Mouse (Mus musculus): ENCODE measurements around the gene Snrpc. TPM values are rescaled to one million over a fixed set of nuclear protein-coding genes. Genes with fewer than 3 reads are reported as not detected.

Gene Snrpc
- polyA plus RNA-seq, 1 experiment from 2014 or later = 245 TPM

DNA sequence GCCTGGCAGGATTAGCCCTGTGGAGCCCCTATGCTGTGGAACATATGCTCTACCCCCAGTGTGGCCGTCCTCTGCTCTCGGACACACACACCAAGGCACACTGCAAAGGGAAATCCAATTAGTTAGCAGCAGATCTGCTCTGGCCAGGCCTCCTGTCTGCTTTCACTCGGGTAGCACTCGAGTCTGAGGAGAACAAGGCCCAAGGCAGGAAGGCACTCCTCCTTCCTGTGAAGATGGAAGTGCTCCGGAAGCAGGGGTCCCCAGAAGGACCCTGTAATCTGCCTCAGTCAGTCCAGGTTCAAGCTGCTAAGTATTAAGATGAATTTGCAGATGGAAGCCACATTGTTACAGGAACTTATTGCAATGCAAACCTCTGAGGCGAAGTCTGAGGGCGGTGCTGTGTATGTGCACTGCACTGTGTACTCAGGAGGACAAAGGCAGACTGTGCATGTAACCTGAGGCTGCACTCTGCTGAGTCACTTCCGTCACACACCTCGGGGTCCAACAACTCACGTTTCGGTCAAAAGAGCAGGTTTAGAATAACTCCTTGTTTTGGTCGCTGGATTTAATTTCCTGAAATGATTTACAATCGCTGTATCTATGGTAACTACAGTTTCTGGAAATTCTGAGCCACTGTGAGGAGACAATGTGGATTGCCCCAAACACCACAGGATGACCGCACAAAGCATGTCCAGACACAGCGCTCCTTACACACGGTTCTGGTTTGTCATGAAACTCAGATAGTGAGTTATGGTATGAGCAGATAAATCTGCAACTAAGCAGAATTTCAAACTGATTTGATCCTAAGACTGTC, 38.0 kb upstream of the Snrpc start:
- 23% methylated on average over 16 of the region's 16 CpGs for WGBS
- no peaks in the 10 kb centered on the region for H3K27me3 ChIP-seq (ENCODE audit: control insufficient read depth, insufficient read depth, low read length)
- H3K4me1 ChIP-seq (ENCODE audit: control insufficient read depth, insufficient read depth, low read length) = peaks cover 35% of the 10 kb centered on the region
- H3K36me3 ChIP-seq (ENCODE audit: control insufficient read depth, insufficient read depth, low read length) = no peaks in the 10 kb centered on the region
- peak; percentile 84 for ATAC-seq (ENCODE audit: insufficient read depth, low FRiP score)
- H3K9ac ChIP-seq (ENCODE audit: low read length) = peak overlapping the region; percentile 60
- peak overlapping the region; percentile 40 for H3K4me2 ChIP-seq (ENCODE audit: low read depth, low read length)
- H3K27ac ChIP-seq (ENCODE audit: low read length) = peak overlapping the region; percentile 97
- H3K9me3 ChIP-seq (replicated peaks; ENCODE audit: control insufficient read depth, low read length) = no peaks in the 10 kb centered on the region
- no peak overlapping the region for H3K4me3 ChIP-seq (replicated peaks; ENCODE audit: low read length)

DNA sequence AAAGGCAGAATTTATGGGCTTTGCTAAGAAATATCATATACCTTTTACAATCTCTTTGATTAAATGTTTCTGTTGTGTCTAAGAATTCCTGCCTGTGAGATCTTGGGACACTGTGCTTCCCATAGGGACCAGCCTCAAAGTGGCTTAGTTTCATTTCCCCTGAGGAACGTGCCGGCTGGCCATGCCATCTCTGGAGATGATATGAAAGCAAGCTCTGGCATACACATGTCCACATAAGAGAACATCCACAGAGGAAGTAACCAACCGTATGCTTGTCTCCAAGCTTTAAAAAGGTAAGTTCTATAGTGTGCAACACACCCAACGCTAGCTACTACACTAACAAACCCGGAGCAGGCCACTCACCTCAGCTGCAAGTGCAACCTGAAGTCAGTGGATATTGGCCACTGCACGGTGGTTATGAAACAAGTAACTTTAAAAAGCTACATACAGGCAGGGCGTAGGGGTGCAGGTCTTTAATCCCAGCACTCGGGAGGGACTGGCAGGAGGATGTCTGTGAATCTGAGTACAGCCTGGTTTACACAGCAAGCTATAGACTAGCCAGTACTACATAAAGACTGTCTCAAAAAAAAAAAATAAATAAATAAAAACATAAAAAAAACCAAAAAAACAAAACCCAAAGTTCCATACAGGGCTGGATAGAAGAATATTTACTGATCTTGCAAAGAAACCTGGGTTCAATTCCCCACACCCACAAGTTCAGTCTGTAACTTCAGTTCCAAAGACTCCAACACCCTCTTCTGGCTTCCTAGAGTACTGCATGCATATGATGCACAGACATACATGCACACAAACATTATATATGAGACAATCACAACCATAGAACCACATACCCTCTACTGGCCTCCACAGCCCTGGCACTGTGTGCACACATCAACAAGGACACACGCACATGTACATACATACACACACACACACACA, 37.0 kb upstream of the Snrpc start:
- Histone ChIP-seq H3K4me2 (ENCODE audit: low read depth, low read length) (no peak overlapping the region; the same call in 1 of the 2 replicates), H3K4me1 (ENCODE audit: control insufficient read depth, insufficient read depth, low read length) (peaks cover 35% of the 10 kb centered on the region), H3K36me3 (ENCODE audit: control insufficient read depth, insufficient read depth, low read length) (no peaks in the 10 kb centered on the region), H3K9ac (ENCODE audit: low read length) (peak overlapping the region; percentile 7; the same call in 1 of the 2 replicates), H3K4me3 (replicated peaks; ENCODE audit: low read length) (no peak overlapping the region), H3K9me3 (replicated peaks; ENCODE audit: control insufficient read depth, low read length) (no peaks in the 10 kb centered on the region), H3K27me3 (ENCODE audit: control insufficient read depth, insufficient read depth, low read length) (no peaks in the 10 kb centered on the region), H3K27ac (ENCODE audit: low read length) (peak overlapping the region; percentile 86)
- WGBS = 66% methylated on average over 9 of the region's 9 CpGs
- ATAC-seq (ENCODE audit: insufficient read depth, low FRiP score) = no peak

DNA sequence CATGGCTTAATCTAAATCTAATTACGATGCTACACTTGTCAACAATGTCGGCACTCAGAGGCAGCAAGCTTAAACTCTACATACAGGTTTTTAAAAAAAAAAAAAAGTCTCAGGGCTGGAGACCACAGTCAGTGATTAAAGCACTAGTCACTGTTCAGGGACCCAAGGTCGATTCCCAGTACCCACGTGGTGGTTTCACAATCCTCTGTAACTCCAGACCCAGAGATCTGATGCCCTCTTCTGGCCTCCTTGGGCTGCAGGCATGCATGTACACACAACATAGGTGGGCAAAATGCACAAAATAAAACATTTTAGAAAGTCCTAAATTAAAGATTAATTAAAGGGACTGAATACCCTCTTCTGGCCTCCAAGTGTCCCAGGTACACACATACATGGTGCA, 34.2 kb upstream of the Snrpc start:
- Histone ChIP-seq H3K4me2 (ENCODE audit: low read depth, low read length) (no peak overlapping the region), H3K9ac (ENCODE audit: low read length) (no peak overlapping the region), H3K9me3 (replicated peaks; ENCODE audit: control insufficient read depth, low read length) (no peaks in the 10 kb centered on the region), H3K36me3 (ENCODE audit: control insufficient read depth, insufficient read depth, low read length) (no peaks in the 10 kb centered on the region), H3K4me3 (replicated peaks; ENCODE audit: low read length) (no peak overlapping the region), H3K4me1 (ENCODE audit: control insufficient read depth, insufficient read depth, low read length) (peaks cover 22% of the 10 kb centered on the region), H3K27ac (ENCODE audit: low read length) (no peak overlapping the region), H3K27me3 (ENCODE audit: control insufficient read depth, insufficient read depth, low read length) (no peaks in the 10 kb centered on the region)
- no peak for ATAC-seq (ENCODE audit: insufficient read depth, low FRiP score)
- whole genome bisulfite sequencing = 76% methylated on average over 4 of the region's 4 CpGs

DNA sequence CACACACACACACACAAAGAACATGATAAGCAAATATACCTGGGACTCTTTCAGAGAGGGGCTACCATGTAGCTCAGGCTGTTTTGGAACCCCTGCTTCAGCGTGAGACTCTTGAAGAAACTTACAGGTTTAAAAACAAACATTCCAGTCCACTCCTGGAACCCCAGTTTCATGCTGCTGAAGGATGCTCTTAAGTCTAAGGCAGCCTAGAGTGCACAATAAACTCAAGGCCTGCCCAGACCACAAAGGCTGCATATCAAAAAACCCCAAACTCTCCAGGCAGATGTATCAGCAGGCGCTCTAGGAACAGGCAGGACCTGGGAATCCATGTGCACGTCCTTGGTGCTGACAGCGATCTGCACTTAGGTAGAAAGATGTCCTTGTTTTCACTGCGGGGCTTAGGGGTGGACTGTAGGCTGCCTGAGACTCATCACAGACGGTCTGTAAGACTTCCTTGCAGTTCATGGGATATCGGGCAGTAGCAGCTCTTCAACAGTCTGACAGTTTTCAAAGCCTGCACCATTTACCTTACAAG, 33.7 kb upstream of the Snrpc start:
- no peak overlapping the region for H3K27ac ChIP-seq (ENCODE audit: low read length)
- H3K36me3 ChIP-seq (ENCODE audit: control insufficient read depth, insufficient read depth, low read length) = no peaks in the 10 kb centered on the region
- H3K4me3 ChIP-seq (replicated peaks; ENCODE audit: low read length) = no peak overlapping the region
- 78% methylated on average over 7 of the region's 7 CpGs for WGBS
- peaks cover 22% of the 10 kb centered on the region for H3K4me1 ChIP-seq (ENCODE audit: control insufficient read depth, insufficient read depth, low read length)
- no peak for ATAC-seq (ENCODE audit: insufficient read depth, low FRiP score)
- H3K9me3 ChIP-seq (replicated peaks; ENCODE audit: control insufficient read depth, low read length) = no peaks in the 10 kb centered on the region
- H3K9ac ChIP-seq (ENCODE audit: low read length) = no peak overlapping the region
- H3K4me2 ChIP-seq (ENCODE audit: low read depth, low read length) = no peak overlapping the region
- H3K27me3 ChIP-seq (ENCODE audit: control insufficient read depth, insufficient read depth, low read length) = no peaks in the 10 kb centered on the region

DNA sequence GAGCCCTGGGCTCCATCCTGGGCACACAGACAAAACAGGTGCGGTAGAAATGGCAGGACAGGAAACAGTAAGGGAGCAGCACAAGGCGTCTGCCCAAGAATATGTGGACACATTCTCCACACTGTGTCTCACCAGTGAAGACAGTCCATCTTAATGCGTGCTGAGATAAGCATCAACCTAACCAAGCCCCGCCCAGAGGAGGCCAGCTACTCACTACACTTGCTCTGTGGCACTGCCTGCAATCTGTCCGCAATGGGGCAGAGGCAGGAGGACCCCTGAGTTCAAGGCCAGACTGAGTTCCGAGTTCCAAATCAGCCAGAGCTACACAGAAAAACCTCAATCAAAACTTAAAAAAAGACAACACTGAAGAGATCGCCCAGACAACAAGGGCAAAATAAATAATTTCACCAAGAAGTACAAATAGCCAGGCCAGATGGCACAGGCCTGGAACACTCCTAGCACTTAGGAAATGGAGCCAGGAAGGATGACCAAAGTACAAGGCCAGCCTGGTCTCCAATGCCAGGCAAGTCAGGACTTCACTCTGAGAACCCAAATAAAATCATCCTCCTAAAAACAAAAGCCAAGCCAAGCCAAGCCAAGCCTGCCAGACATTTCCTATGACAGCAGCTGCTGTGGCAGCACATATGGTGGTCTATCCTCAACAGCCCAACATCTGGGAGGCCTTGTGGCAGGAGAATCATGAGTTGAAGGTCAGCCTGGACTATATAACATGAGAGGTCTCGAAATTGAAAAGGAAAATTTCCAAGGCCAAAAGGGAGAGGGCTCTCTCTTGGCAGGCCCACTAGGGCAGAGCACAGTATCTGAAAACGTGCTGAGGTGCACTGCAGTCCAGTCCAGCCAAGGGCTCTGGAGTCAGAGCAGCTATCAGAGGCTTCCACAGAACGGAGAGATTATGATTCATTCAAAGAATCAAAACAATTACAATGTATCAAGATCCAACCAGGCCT, 32.9 kb upstream of the Snrpc start:
- Histone ChIP-seq H3K27ac (ENCODE audit: low read length) (no peak overlapping the region), H3K36me3 (ENCODE audit: control insufficient read depth, insufficient read depth, low read length) (no peaks in the 10 kb centered on the region), H3K4me3 (replicated peaks; ENCODE audit: low read length) (no peak overlapping the region), H3K4me2 (ENCODE audit: low read depth, low read length) (no peak overlapping the region), H3K9ac (ENCODE audit: low read length) (no peak overlapping the region), H3K9me3 (replicated peaks; ENCODE audit: control insufficient read depth, low read length) (no peaks in the 10 kb centered on the region), H3K4me1 (ENCODE audit: control insufficient read depth, insufficient read depth, low read length) (peaks cover 16% of the 10 kb centered on the region), H3K27me3 (ENCODE audit: control insufficient read depth, insufficient read depth, low read length) (no peaks in the 10 kb centered on the region)
- 74% methylated on average over 10 of the region's 10 CpGs for WGBS
- ATAC-seq (ENCODE audit: insufficient read depth, low FRiP score) = no peak

DNA sequence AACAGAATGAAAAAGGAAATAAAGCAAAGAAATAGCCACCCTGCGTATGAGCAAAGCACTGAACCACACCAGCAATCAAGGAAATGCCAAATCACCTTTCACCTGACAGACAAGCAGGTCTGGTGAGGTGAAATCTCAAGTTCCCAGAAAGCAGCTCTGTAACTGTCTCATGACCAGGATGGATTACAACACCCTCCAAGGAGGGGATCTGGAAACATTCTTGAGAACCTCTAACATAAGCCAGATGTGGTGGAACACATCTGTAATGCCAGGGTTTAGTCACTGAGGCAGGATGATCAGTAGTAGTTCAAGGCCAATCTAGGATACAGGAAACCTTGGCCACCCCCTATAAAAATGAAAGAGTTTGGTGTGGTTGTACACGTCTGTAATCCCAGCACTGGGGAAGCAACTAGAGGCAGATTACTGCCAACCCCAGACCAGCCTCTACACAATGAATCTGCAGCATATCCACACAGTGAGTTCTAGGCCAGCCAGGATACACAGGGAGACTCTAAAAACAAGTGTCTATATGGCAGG, 30.3 kb upstream of the Snrpc start:
- 63% methylated on average over 2 of the region's 2 CpGs for WGBS
- no peaks in the 10 kb centered on the region for H3K27me3 ChIP-seq (ENCODE audit: control insufficient read depth, insufficient read depth, low read length)
- H3K27ac ChIP-seq (ENCODE audit: low read length) = peak overlapping the region; percentile 50

DNA sequence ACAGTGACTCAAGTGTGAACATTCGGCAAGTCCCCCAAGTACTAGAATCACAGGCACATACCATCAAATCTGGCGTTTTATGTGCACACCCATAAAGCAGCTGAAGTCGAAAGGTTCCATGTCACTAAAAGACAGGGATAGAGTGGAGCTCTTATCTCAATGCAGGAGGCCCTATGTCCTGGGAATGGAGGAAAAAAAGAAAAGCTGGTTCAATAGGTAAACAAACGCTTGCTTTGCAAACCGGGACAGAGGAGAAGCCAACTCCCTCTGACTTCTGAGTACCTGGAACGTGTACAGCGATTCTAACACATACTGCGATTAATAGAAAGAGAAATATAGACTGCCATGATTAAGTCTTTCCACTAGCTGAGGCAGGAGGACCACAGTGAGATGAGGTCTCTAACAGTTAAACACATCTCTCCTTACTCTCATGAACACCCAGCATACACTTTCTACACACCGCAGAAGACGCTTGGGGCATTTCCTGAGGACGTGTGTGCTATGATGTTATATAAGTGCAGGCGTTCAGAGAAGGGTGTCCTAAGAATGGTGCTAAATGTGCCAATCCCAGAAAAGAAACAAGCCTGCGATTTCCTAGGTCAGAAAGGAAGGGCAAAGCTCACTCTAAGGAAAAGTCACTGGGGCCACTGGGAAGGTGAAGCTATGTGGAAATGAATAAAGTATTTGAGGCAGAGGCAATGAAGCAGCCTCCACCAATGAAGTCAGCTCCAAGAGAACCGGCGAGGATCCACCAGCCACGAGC, 27.2 kb upstream of the Snrpc start:
- Histone ChIP-seq H3K9me3 (replicated peaks; ENCODE audit: control insufficient read depth, low read length) (no peaks in the 10 kb centered on the region), H3K27ac (ENCODE audit: low read length) (peak overlapping the region; percentile 86), H3K4me2 (ENCODE audit: low read depth, low read length) (peak overlapping the region; percentile 42), H3K4me3 (replicated peaks; ENCODE audit: low read length) (no peak overlapping the region), H3K36me3 (ENCODE audit: control insufficient read depth, insufficient read depth, low read length) (no peaks in the 10 kb centered on the region), H3K27me3 (ENCODE audit: control insufficient read depth, insufficient read depth, low read length) (no peaks in the 10 kb centered on the region), H3K4me1 (ENCODE audit: control insufficient read depth, insufficient read depth, low read length) (peaks cover 21% of the 10 kb centered on the region), H3K9ac (ENCODE audit: low read length) (peak overlapping the region; percentile 7; the same call in 1 of the 2 replicates)
- peak; percentile 60; the same call in 1 of the 2 replicates for ATAC-seq (ENCODE audit: insufficient read depth, low FRiP score)
- 63% methylated on average over 16 of the region's 16 CpGs for WGBS

More for the DNA sequence above, 30.3 kb upstream of the Snrpc start:
- Histone ChIP-seq H3K4me3 (replicated peaks; ENCODE audit: low read length) (no peak overlapping the region), H3K9me3 (replicated peaks; ENCODE audit: control insufficient read depth, low read length) (no peaks in the 10 kb centered on the region), H3K9ac (ENCODE audit: low read length) (no peak overlapping the region), H3K36me3 (ENCODE audit: control insufficient read depth, insufficient read depth, low read length) (no peaks in the 10 kb centered on the region), H3K4me2 (ENCODE audit: low read depth, low read length) (no peak overlapping the region), H3K4me1 (ENCODE audit: control insufficient read depth, insufficient read depth, low read length) (peaks cover 21% of the 10 kb centered on the region)
- ATAC-seq (ENCODE audit: insufficient read depth, low FRiP score) = no peak

All from stomach, embryonic 16.5 days (tissue).